Mouse (Mus musculus) frontal cortex, postnatal 14 days (tissue): ENCODE results near the gene Serf2.
"Not testable (repeated sequence)": the region's sequence is repeated elsewhere in the genome, so short reads cannot be mapped to it uniquely, and the experiment has no call there.

Source experiments
- DNase-seq, 2 experiments: peaks; one replicate each; pipeline ENCODE4 v3.0.0; 2022; ENCODE audit warnings: low spot score in 2 of 2

Serf2 gene

DNA sequence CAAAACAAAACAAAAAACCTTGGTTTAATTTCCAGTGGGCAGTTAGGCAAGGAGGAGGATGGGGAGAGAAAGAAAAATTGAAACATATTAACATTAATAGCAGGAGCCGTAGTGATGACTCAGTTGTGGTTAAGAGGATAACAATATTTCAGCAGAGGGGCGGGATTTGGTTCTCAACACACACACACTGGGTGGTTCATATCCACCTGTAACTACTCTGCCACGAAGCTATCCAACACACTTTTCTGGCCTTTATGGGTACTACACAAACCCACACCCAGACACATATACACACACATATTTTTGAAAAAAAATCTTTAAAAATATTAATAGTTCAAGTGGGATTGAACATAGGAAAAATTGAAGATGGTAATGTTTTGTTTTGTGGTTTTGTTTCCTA lies 2.0 kb upstream of the Serf2 start:
- DNase-seq: no peak

DNA sequence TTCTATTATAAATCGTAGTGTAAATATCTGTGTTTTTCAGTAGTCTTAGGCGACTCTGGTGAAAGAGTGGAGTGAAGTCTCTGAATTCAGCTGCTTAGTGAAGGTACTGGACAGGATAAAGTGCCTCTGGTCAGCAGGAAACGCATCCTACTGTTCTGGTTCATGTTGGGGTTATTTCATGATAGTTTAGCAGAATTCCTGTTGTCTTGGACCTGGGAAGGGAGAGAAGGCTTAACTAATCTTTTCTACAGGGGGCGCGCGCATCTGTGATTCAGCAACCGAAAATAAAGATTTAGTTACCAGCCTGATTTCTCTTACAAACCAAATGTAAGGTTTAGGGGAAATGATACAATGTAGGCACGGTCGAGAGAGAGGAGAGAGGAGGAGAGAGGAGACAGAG lies 859 bp upstream of the Serf2 start:
- DNase-seq: no peak

DNA sequence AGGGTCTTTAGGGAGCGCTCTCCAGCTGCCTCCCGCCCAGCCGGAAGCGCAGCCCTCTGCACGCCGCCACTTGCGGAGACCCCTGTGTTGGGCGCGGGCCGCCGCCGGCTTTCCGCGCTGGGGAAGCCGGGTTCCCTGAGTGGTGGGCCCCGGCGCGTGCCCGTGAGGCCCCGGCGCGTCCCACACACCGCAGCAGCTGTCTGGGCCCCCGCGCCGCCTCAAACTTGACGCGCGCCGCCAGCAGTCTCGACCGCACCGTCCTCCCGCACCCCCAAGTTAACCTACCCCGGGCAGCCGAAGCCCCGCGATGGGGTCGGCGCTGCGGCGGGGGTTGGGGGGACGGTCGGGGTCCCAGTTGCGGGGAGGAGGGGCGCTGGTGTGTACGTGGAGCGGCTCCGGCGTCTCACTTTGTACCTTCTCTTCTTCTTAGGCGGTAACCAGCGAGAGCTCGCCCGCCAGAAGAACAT lies 583 bp downstream of the Serf2 start:
- no peak for DNase-seq

DNA sequence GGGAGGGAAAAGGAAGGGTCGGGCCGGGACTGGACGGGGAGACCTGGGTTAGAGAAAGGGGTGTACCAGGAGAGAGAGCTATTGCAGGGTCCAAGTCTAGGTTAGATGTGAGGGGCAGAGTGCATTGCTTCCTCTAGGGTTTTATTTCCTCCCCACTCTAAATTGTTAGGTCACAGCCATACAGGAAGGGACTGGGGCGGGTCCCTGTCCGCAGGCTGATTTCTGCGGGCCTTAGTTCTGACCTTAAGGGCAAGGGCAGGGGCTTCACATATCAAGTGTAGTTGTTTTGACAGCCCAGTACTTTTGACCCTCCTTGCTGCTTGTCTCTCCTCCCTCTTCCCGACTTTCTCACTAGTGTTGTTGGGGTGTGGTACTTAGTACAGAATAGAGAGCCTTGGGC lies 1.1 kb downstream of the Serf2 start:
- DNase-seq: no peak

DNA sequence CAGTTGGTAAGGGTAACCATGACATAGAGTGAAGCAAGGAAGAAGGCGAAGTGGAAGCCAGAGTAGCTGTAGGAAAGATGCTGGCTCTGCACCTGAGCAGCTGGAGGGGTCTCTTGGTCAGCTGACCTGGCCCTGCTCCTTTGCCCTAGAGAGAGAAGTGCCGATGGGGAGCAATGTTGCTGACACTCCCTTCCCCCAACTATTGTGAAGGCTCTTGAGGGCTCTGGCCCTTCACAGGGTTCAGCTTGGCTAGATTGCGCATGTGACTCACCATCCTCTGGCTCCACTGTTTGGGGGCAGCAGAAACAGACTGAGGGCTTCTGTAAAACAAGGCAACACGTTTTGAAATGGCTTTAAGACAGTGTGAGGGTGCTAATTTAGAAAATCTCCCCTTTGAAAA lies 3.4 kb downstream of the Serf2 start:
- no peak for DNase-seq

DNA sequence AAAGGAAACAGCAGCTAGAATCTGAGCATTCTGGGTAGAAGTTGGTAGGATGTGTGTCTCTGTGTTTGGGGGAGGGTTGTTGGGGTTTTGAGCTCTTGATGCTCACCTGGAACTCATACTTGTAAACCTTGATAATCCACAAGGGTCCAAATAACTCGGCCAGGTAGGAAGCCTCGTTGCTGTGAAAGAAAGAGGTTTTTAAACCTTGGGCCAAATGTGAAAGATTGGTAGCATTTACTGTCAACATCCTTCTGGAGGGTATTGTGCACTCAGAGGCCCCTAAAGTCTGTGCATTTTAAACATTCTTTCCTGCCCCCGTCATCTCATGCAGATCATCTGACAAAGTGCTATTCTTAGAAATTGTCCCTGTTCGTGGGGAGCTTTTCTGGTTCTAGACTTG lies 4.0 kb downstream of the Serf2 start, which contains the start of gene Hypk:
Hypk (plus strand) TSS at position 301 of the 400 bp plus-strand sequence.
- no peak for DNase-seq

DNA sequence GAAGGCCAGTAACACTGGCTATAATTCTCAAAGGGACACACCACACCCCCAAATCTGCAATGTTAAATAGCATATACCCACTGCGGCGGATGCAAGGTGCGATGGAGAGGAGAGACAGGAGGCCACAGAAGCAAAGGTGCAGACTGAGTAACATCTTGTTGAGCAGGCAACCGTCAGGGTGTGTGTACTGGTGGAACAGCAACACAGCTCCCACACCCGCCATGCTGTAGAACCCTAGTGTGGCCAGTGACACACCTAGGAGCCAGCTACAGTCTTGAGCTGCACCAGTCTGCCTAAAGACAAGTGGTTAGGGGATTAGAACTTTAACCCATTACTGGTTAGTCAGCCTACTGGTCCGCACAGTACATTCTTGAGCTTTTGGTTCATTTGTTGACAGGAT lies 4.9 kb downstream of the Serf2 start:
- no peak for DNase-seq

DNA sequence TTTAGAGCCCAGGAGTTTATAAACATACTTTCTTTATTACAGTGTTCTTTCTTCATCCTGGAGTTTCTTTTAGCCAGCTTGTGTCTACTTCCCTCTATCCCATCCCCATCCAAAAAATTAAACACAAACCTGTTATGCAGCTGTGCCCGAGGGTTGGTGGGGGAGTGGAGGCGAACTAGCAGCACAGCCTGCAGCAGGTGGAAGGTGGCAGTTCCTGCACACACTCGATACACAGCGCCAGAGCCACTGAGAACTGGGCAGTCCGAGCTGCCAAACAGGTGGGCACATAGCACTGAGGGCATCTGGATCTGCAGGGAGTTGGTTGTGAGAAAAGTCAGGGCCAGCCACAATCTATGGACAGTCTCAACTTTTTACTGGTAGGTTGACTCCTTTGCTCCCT lies 6.5 kb downstream of the Serf2 start:
- DNase-seq: no peak

DNA sequence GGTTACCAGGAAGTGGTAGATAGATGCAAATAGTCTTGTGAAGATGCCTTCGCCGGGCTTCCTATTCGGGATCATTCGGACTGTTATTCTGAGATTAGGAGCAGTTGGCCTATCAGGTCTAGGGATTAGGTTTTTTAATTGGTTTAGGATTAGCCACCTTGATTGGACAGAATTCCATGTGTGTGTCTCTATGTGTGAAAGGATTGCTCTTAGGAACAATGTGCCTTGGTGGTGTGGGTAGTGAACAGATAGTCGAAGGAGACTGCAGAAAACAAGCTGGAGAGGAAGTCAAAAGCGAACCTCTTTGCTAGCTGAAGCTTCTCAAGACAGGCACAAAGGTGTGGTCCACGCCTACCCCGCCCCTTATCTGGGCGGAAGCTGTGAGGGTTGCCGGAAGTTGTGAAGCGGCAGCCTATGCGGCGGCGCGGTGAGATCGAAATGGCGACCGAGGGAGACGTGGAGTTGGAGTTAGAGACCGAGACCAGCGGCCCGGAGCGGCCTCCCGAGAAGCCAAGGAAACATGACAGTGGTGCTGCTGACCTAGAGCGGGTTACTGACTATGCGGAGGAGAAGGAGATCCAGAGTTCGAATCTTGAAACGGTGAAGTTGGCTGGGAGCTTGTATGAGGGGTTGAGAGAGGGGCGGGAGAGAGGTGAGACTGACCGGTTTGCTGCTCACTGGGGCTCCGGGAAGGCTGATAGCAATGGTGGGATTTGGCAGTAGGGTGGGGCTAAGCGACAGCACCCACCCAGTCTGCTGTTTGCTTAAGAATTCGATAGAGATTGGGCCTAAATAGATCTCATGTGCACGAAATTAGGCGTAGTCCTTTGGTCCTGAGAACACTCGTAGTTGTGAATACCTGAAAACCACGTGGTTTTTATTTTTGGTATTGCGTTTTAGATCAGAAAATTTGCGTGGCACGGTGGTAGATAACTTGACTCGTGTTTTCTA lies 8.0 kb downstream of the Serf2 start, which contains the start of gene Serinc4:
Serinc4 (minus strand) TSS at position 90 of the 951 bp plus-strand sequence.
- peak; percentile 73 to 79 for DNase-seq

DNA sequence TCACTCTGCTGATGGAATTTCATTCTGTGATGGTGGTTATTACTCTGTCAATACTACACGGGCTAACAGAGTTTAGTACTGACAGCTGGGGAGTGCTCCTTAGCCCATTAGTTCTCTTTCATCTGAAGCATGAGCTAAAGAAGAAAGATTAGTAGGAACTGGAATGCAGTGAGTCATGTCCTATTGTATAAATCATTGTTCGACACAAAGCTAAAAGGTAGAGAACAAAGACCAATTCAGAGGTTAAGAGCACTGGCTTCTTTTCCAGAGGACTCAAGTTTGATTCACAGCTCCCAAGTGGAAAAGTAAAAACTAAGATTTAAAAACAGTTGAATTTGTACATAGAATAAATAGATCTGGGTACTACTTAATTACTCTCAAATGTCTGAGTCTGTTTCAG lies 11.1 kb downstream of the Serf2 start:
- no peak for DNase-seq

DNA sequence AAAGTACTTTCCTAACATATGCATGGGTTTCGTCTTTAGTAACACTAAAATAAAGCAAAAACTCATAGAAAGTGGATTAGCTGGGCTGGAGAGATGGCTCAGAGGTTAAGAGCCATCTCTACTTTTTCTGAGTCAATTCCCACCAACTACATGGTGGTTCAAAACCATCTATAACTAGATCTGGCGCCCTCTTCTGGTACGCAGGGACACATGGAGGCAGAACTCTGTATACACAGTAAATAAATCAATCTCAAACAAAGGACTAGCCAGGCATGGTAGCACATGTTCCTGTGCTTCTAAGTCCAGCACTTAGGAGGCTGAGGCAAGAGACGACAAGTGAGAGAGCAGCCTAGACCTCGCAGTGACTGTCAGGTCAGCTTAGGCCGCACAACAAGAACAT lies 20.0 kb downstream of the Serf2 start:
- not testable (repeated sequence) for DNase-seq

DNA sequence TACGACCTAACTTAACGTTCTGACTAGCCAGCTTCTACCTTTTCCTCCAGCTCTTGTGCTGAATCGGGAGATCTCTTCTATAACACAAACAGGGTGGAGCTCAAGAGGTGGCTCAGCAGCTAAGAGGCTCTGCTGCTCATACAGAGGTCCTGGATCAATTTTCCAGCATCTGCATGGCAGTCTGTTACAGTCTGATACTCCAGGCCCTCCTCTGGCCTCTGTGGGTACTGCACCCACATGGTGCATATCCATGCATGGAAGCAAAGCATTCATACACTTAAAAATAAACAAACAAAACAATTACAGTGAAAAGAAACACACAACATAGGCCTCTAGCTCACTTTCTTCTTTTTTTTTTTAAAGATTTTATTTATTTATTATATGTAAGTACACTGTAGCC lies 23.8 kb downstream of the Serf2 start:
- not testable (repeated sequence) for DNase-seq

DNA sequence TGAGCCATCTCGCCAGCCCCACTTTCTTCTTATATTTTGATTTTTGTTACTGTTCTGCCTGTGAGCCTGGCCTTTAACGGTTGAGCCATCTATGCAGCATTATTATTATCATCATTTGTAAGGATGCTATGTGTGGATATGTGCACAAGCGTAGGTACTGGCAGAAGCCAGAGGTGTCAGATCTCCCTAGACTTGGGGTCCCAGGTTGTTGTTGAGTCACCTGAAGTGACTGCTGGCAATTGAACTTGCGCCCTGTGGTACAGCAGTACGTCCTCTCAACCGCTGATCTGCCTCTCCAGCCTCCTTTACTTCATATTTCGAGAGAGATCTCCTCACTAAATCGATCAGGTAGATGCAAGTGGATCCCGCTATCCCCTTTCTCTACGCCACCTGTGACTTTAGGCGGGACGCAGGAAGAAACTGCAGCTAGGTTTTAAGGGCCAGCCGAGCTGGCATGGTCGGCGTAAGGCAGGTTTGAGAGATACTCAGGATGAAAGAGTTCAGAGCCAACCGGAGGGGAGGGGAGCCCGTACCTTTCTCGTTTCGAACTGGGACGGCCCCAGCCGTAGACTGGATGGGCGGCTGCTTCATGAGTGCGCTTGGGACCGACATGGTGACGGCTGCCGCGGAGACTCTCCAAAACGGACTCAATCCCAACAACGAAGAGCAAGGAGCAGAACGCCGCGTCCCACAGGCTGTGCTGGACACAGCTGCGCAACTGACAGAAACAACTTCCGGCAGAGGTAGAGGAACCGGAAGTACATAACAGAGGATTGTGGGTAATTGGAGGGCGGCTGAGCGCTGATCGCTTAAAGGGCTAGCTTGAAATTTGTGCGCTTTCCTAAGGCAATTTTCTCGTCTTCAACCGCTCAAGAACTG lies 24.5 kb downstream of the Serf2 start, which contains the start of gene Mfap1b:
Mfap1b (minus strand) TSS at position 767 of the 879 bp plus-strand sequence.
- peak; percentile 63 to 69 for DNase-seq

DNA sequence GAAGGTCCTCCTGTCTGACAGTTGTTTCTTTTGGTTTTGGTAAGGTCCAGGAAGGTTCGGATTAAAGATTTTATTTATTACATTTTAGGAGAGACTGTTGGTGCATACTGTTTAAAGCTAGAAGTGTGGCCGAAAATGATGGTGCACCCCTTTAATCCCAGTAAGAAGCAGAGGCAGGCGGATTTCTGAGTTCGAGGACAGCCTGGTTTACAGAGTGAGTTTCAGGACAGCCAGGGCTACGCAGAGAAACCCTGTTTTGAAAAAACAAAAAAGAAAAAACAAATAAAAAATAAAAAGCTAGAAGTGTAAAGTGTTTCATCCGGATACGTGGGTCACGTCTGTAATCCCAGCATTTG lies 25.2 kb downstream of the Serf2 start:
- DNase-seq: no peak

DNA sequence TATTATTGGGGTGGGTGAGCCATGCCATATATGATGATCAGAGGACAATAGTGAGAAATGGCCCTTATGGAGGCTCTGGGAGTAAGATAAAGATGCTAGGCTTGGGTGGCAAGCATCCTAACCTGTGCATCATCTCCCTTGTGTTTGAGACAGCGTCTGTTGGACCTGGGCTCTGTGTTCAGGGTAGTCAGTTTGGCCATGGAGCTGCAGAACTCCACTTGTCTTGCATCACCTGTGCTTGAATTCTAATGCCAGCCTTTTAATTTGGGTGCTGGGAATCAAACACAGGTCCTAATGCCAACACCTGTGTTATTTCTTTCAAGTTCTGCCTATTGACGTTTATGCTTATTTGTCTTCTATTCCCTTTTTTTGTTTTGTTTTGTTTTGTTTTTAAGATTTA lies 26.3 kb downstream of the Serf2 start:
- DNase-seq: not testable (repeated sequence)

DNA sequence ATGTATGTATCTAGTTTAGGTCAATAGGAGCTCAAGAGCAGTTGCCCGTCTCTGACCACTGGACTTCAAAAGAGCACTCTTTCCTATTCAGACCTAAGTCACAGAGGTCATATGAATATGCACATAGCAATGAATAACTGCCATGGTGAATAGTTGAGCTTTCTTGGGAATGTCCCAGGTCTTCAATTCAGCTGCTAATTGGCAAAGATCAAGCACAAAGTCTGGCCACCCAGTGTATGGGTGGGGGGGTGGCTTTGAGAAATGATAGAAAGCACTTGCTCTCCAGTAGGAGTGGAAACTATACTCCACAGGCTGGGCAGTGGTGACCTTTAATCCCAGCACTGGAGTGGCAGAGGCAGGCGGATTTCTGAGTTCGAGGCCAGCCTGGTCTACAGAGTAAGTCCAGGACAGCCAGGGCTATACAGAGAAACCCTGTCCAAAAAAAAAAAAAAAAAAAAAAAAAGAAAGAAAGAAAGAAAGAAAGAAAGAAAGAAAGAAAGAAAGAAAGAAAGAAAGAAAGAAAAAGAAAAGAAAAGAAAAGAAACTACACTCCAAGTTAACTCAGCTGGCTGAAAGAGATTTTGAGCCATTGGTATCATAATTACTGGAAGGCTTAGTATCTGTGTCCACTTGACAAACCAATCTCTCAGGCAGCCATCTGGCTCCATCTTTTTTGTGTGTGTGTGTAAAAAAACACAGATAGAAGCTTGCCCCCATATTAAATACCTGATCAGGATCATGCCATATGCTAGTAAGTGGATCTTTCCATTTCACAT lies 28.7 kb downstream of the Serf2 start:
- DNase-seq: no peak

DNA sequence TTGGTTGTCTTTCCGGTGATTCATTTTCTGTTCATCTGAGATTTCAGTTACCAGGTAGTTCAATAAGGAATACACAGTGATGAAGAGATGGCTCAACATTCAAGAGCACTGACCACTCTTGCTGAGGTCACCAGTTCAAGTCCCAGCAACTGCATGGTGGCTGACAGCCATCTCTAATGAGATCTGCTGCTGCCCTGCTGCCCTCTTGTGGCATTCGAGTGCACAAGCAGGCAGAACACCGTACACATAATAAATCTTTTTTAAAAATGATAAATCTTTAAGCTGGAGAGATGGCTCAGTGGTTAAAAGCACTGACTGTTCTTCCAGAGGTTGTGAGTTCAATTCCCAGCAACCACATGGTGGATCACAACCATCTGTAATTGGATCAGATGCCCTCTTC lies 31.5 kb downstream of the Serf2 start:
- no peak for DNase-seq

DNA sequence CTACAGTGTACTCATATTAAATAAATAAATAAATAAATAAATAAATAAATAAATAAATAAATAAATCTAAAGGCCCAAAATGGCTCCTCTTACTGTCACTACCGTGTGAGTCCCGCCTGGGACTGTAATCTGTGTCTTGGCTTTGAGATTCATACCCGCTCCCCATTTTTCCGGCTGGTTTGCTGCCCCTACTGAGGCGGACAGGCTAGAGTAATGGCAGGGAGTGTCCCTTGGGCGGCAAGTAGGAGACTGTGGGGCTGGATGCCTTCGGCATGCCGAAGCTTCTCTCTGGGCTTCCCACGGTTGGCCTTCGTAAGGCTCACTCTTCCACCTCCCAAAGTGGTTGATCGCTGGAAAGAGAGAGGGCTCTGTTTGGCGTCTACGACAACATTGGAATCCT lies 31.9 kb downstream of the Serf2 start:
- not testable (repeated sequence) for DNase-seq

DNA sequence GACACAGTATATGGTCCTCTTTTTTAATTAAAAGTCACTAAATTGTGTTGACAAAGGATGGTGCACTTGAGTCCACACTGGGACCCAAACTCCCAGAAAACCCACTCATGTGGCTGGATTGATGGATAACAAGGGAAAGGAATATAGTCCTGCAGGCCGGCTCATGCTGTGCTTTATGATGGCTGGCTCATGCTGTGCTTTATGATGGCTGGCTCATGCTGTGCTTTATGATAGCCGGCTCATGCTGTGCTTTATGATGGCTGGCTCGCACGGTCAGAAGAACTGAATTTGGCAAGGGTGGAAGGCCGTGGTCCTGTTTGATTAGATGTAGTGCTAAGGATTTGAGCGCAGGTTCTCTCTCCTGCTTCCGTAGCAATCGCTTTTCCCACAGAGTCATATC lies 34.6 kb downstream of the Serf2 start:
- DNase-seq: no peak

DNA sequence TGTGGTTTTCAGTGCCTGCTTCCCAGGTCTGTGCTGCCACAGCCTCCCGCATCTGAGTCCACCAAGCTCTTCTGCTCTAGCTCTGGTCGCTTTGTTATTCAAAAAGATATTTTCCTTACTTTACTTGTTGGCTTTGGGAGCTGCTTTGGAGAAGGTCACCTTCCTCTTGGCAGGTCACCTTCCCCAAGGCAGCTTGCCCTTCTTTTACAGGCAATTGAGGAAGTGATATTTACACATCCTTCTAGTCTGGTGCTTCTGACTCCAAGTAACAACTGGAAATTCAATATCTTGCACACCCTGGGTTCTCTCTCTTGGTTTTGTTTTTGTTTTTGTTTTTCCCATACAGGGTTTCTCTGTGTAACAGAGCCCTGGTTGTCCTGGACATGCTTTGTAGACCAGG lies 35.4 kb downstream of the Serf2 start:
- DNase-seq: not testable (repeated sequence)

DNA sequence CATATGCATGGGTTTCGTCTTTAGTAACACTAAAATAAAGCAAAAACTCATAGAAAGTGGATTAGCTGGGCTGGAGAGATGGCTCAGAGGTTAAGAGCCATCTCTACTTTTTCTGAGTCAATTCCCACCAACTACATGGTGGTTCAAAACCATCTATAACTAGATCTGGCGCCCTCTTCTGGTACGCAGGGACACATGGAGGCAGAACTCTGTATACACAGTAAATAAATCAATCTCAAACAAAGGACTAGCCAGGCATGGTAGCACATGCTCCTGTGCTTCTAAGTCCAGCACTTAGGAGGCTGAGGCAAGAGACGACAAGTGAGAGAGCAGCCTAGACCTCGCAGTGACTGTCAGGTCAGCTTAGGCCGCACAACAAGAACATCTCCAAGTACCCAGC lies 52.6 kb downstream of the Serf2 start:
- DNase-seq: not testable (repeated sequence)
